Comparison of ENCODE assay signal across 24 mouse cellular contexts in the genomic region with DNA sequence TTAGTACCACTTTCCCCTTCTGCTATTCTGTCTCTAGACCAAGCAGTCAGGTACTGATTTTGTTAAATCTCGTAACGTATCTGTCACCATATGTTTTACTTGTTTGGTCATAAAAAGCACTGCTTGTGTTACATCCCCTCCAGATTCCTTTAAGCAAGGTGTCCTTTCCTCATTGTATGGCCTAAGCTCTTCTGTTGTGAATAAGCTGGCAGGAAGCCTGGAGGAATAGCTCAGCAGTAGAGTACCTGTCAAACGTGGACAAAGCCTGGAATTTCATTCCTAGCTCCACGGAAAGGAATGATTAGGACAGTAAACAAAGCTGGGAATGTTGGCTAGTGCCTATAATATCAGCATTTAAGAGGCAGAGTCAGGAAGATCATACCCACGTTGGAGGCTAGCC.
"Had no signal": no experiment of that assay in that cellular context is flagged by ENCODE, and none has a peak within 500 bp of the region (broad histone marks: within the 10 kb centered on the region; RNA-seq: fewer than 3 reads in every experiment).

No protein-coding gene starts in this region.

- H3K27me3 ChIP-seq: heart, embryonic 13.5 days; heart, embryonic 15.5 days; hindbrain, embryonic 13.5 days; hindbrain, embryonic 15.5 days; limb, embryonic 13.5 days; limb, embryonic 15.5 days; liver, embryonic 12.5 days had no signal

- H3K4me3 ChIP-seq: heart, adult 2 months; heart, embryonic 13.5 days; heart, embryonic 15.5 days; hindbrain, embryonic 13.5 days; hindbrain, embryonic 15.5 days; limb, embryonic 13.5 days; limb, embryonic 15.5 days; liver, embryonic 12.5 days had no signal

- H3K27ac ChIP-seq: heart, adult 2 months; heart, embryonic 13.5 days; heart, embryonic 15.5 days; hindbrain, embryonic 13.5 days; hindbrain, embryonic 15.5 days; hindbrain, postnatal 0 days; limb, embryonic 13.5 days; limb, embryonic 15.5 days; liver, embryonic 12.5 days; liver, embryonic 14.5 days had no signal

- H3K4me1 ChIP-seq: heart, embryonic 15.5 days; hindbrain, embryonic 13.5 days; hindbrain, embryonic 15.5 days; limb, embryonic 13.5 days; limb, embryonic 15.5 days; liver, embryonic 12.5 days had no signal

- ATAC-seq: hindbrain, postnatal 0 days; intestine, postnatal 0 days; liver, embryonic 12.5 days had no signal

- H3K36me3 ChIP-seq: heart, embryonic 13.5 days; heart, embryonic 15.5 days; hindbrain, embryonic 13.5 days; hindbrain, embryonic 15.5 days; limb, embryonic 13.5 days; limb, embryonic 15.5 days; liver, embryonic 12.5 days had no signal

- H3K9ac ChIP-seq: heart, embryonic 13.5 days; heart, embryonic 15.5 days; hindbrain, embryonic 13.5 days; hindbrain, embryonic 15.5 days; limb, embryonic 13.5 days; limb, embryonic 15.5 days; liver, embryonic 12.5 days; liver, embryonic 14.5 days had no signal

- H3K4me2 ChIP-seq: heart, embryonic 11.5 days; heart, embryonic 13.5 days; heart, embryonic 15.5 days; hindbrain, embryonic 13.5 days; hindbrain, embryonic 15.5 days; limb, embryonic 13.5 days; limb, embryonic 15.5 days; liver, embryonic 12.5 days had no signal

- H3K9me3 ChIP-seq: heart, embryonic 13.5 days; heart, embryonic 15.5 days; hindbrain, embryonic 13.5 days; hindbrain, embryonic 15.5 days; limb, embryonic 13.5 days; limb, embryonic 15.5 days; liver, embryonic 12.5 days had no signal

- DNase-seq: gastrocnemius, postnatal 14 days; gastrocnemius, postnatal 36 days; heart, adult 11 months; heart, adult 2 months; heart, postnatal 14 days; heart, postnatal 36 days; kidney, adult 18-20 months; kidney, adult 8-10 months; kidney, postnatal 10 days; kidney, postnatal 36 days; layer of hippocampus, adult 9-11 months; layer of hippocampus, postnatal 36 days; left cerebral cortex, postnatal 4 days had no signal
